Mouse (Mus musculus) adrenal gland, postnatal 4 days (tissue): ENCODE results near the gene Avpi1. TPM values are rescaled to one million over a fixed set of nuclear protein-coding genes. Genes with fewer than 3 reads are reported as not detected.

Source experiments
- DNase-seq, 2 experiments: peaks; one replicate each; pipeline ENCODE4 v3.0.0; 2021 to 2022; ENCODE audit warnings: low spot score in 2 of 2, mixed read lengths in 2 of 2
- total RNA-seq, 2 experiments: library from RNA; stranded (reverse); gene quantifications; 2 replicates each; pipeline ENCODE4 v1.2.3; 2021

Gene Avpi1
- total RNA-seq, 2 experiments from 2014 or later: 15.1 to 15.3 TPM

GRCm38 (mm10) chr19:42145210-42145609 is 16.4 kb upstream of the Avpi1 start:
- no peak for DNase-seq

- peak; percentile 52 to 69 for DNase-seq
Observed at GRCm38 (mm10) chr19:42144541-42145167, 15.8 kb upstream of the Avpi1 start.

- no peak for DNase-seq
Observed at GRCm38 (mm10) chr19:42144067-42144466, 15.2 kb upstream of the Avpi1 start.

- DNase-seq: no peak
Observed at GRCm38 (mm10) chr19:42142757-42143156, 13.9 kb upstream of the Avpi1 start.

- no peak for DNase-seq
Observed at GRCm38 (mm10) chr19:42141998-42142397, 13.1 kb upstream of the Avpi1 start.

GRCm38 (mm10) chr19:42139724-42140517 is 11.1 kb upstream of the Avpi1 start:
- no peak for DNase-seq

GRCm38 (mm10) chr19:42138517-42139285 is 9.8 kb upstream of the Avpi1 start:
- no peak for DNase-seq

- no peak for DNase-seq
Observed at GRCm38 (mm10) chr19:42137167-42137672, 8.4 kb upstream of the Avpi1 start.

GRCm38 (mm10) chr19:42136126-42136525 is 7.3 kb upstream of the Avpi1 start:
- DNase-seq: no peak

- no peak for DNase-seq
Observed at GRCm38 (mm10) chr19:42135070-42135469, 6.2 kb upstream of the Avpi1 start.

- DNase-seq: no peak
Observed at GRCm38 (mm10) chr19:42131101-42131500, 2.2 kb upstream of the Avpi1 start.

- DNase-seq: no peak
Observed at GRCm38 (mm10) chr19:42130294-42130606, 1.4 kb upstream of the Avpi1 start.

- no peak for DNase-seq
Observed at GRCm38 (mm10) chr19:42129509-42130293, 842 bp upstream of the Avpi1 start.

GRCm38 (mm10) chr19:42128052-42128740 is 663 bp downstream of the Avpi1 start:
- no peak for DNase-seq

GRCm38 (mm10) chr19:42127024-42127423 is 1.8 kb downstream of the Avpi1 start:
- no peak for DNase-seq

GRCm38 (mm10) chr19:42126219-42126605 is 2.6 kb downstream of the Avpi1 start:
- DNase-seq: no peak

- DNase-seq: no peak
Observed at GRCm38 (mm10) chr19:42125501-42126218, 3.2 kb downstream of the Avpi1 start.

- no peak for DNase-seq
Observed at GRCm38 (mm10) chr19:42124684-42125083, 4.2 kb downstream of the Avpi1 start.

GRCm38 (mm10) chr19:42120451-42120850 is 8.4 kb downstream of the Avpi1 start:
- no peak for DNase-seq

- DNase-seq: no peak
Observed at GRCm38 (mm10) chr19:42118596-42118995, 10.3 kb downstream of the Avpi1 start.
